Mouse (Mus musculus) kidney, adult 2 months (tissue): ENCODE data around the gene Ppp2r5c. TPM values are rescaled to one million over a fixed set of nuclear protein-coding genes. Genes with fewer than 3 reads are reported as not detected.

Experiments
- DNase-seq: peaks from one replicate; pipeline ENCODE4 v3.0.0; 2021
- H3K27ac ChIP-seq: fragments of 200-500 bp; 2 replicates; pipeline ENCODE4 v1.5.1; 2012; ENCODE audit warnings: low read depth, low read length, control low read depth, inconsistent platforms; ENCODE audit not compliant: insufficient read depth
- H3K27me3 ChIP-seq: fragments of 200-500 bp; replicated peaks from 2 replicates; pipeline ENCODE4 v1.6.1; 2012; ENCODE audit warnings: mild to moderate bottlenecking, moderate library complexity, low read length, inconsistent platforms; ENCODE audit not compliant: control insufficient read depth, insufficient read depth
- H3K36me3 ChIP-seq: fragments of 200-500 bp; 2 replicates; pipeline ENCODE4 v1.6.1; 2012; ENCODE audit warnings: mild to moderate bottlenecking, moderate library complexity, low read length, inconsistent platforms; ENCODE audit not compliant: control insufficient read depth, insufficient read depth
- H3K4me1 ChIP-seq: fragments of 200-500 bp; 2 replicates; pipeline ENCODE4 v1.6.1; 2011; ENCODE audit warnings: low read length; ENCODE audit not compliant: control insufficient read depth, insufficient read depth
- H3K4me3 ChIP-seq: fragments of 200-500 bp; 2 replicates; pipeline ENCODE4 v1.5.1; 2011; ENCODE audit warnings: mild to moderate bottlenecking, low read depth, low read length, control low read depth; ENCODE audit not compliant: insufficient read depth
- CTCF ChIP-seq: fragments of 200-500 bp; conservative IDR thresholded peaks from 2 replicates; pipeline ENCODE4 v1.5.1; 2011; ENCODE audit warnings: low read depth, mild to moderate bottlenecking, control low read depth, low read length, moderate library complexity, mixed read lengths; ENCODE audit not compliant: insufficient read depth, insufficient read length
- POLR2A ChIP-seq: fragments of 200-500 bp; IDR thresholded peaks from one replicate; pipeline ENCODE4 v1.6.1; 2011; ENCODE audit warnings: low read depth, low read length, control low read depth
- WGBS: fragments of 180-500 bp; shearing (Covaris S2); methylation state at CpG from one replicate; pipeline ENCODE4 v1.1.7; 2018; 5-methylcytosine and 5-hydroxymethylcytosine counted together
- polyA plus RNA-seq: library from polyadenylated mRNA; depleted of rRNA; stranded (reverse); fragments of >200 nt; gene quantifications from 2 replicates; pipeline ENCODE4 v1.2.3, GENCODE M21; 2012

The Ppp2r5c gene
- polyA plus RNA-seq, 1 experiment: 41.3 TPM

DNA sequence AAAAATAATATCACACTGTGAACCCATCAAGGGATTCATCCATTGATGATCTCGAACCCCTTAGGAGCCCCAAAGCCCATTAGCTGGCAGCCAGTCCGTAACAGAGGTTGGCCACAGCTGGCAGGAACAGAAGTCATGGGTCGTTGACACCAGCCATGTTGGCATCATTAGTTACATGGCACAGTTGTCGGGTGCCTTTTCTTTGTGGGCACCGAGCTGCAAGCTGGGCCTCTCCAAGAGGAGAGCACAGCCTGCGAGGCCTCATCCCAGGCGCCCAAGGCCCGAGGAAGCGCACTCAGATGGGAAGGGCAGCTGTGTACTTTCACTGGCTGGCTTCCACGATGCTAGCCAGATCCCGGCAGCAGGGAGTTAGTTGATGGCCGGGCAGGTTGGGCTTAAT lies 64.3 kb downstream of the Ppp2r5c start:
- peaks cover 8% of the 10 kb centered on the region for H3K4me1 ChIP-seq
- no peak overlapping the region for H3K27ac ChIP-seq
- no peak for TF ChIP-seq CTCF
- no peak for TF ChIP-seq POLR2A
- DNase-seq: no peak
- no peak overlapping the region for H3K4me3 ChIP-seq
- no peaks in the 10 kb centered on the region for H3K36me3 ChIP-seq
- H3K27me3 ChIP-seq: no peaks in the 10 kb centered on the region
- WGBS: 65% methylated on average over 12 of the region's 12 CpGs

DNA sequence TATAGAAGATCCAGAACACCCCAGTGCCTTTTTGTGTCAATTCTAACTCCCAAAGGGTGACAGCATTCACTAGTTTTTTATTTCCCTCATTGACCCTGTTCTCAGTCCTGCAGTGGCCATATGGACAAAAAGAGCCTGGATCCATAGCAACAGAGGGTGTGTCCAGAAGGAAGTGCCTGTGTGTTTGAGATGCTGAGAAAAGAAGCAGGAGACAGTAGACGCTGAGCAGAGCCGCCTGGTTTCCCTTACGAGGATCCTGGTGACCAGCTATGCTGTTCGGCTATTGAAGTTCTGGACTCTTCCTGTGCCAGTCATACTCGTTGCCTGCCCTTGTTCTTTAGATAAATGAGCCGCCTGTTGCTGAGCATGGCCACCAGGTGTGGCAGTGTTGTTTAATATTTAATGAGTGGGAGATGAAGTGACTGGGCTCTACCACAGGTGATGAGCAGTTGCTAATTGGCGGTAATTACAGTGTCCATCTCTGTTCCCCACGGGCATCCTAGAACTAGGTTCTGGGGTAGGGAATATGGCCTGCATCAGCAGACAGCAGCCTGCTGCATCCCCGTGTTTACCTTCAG lies 65.0 kb downstream of the Ppp2r5c start:
- H3K4me3 ChIP-seq: no peak overlapping the region
- no peaks in the 10 kb centered on the region for H3K36me3 ChIP-seq
- H3K27ac ChIP-seq: no peak overlapping the region
- no peak for DNase-seq
- no peaks in the 10 kb centered on the region for H3K27me3 ChIP-seq
- WGBS: 65% methylated on average over 9 of the region's 9 CpGs
- TF ChIP-seq CTCF: no peak; the same call in 1 of the 2 replicates
- TF ChIP-seq POLR2A: no peak
- peaks cover 8% of the 10 kb centered on the region for H3K4me1 ChIP-seq

DNA sequence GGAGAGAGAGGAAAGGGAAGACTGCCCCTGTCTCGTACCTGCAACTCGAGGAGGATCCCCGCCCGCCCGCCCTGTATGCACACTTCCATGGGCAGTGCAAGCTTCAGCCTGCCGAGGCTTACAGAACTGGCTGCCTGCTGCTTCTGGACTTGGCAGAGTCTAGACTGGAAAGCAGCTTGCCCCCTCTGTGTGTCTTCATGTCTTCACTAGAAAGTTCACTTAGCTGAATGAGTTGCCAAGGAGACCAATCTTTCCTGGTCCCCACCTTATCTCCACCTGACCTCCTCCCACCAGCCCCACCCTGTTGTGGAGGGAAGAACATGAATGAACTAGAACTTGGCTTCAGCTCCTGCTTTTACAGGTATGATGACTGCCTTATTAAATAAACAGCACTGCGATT lies 66.0 kb downstream of the Ppp2r5c start:
- peaks cover 8% of the 10 kb centered on the region for H3K4me1 ChIP-seq
- TF ChIP-seq POLR2A: no peak
- TF ChIP-seq CTCF: no peak
- H3K27me3 ChIP-seq: no peaks in the 10 kb centered on the region
- H3K36me3 ChIP-seq: no peaks in the 10 kb centered on the region
- no peak for DNase-seq
- H3K27ac ChIP-seq: no peak overlapping the region
- H3K4me3 ChIP-seq: no peak overlapping the region
- 70% methylated on average over 7 of the region's 7 CpGs for WGBS

GRCm38 (mm10) chr12:110515676-110516075 lies 68.8 kb downstream of the Ppp2r5c start:
- 74% methylated on average over 8 of the region's 8 CpGs for WGBS
- DNase-seq: no peak

GRCm38 (mm10) chr12:110520236-110520987 lies 73.5 kb downstream of the Ppp2r5c start:
- no peak overlapping the region for H3K4me3 ChIP-seq
- DNase-seq: no peak
- no peak overlapping the region for H3K27ac ChIP-seq
- TF ChIP-seq POLR2A (no peak), CTCF (no peak)
- no peaks in the 10 kb centered on the region for H3K4me1 ChIP-seq
- H3K27me3 ChIP-seq: no peaks in the 10 kb centered on the region
- no peaks in the 10 kb centered on the region for H3K36me3 ChIP-seq
- 73% methylated on average over 15 of the region's 15 CpGs for WGBS

More at GRCm38 (mm10) chr12:110515676-110516075, 68.8 kb downstream of the Ppp2r5c start:
- no peaks in the 10 kb centered on the region for H3K27me3 ChIP-seq
- no peak overlapping the region for H3K4me3 ChIP-seq
- TF ChIP-seq CTCF: no peak
- TF ChIP-seq POLR2A: no peak
- H3K4me1 ChIP-seq: peaks cover 3% of the 10 kb centered on the region
- H3K36me3 ChIP-seq: no peaks in the 10 kb centered on the region
- no peak overlapping the region for H3K27ac ChIP-seq

GRCm38 (mm10) chr12:110523526-110523925 lies 76.6 kb downstream of the Ppp2r5c start:
- no peak for TF ChIP-seq POLR2A
- no peak for TF ChIP-seq CTCF
- H3K27ac ChIP-seq: no peak overlapping the region
- no peaks in the 10 kb centered on the region for H3K27me3 ChIP-seq
- no peaks in the 10 kb centered on the region; the same call in 1 of the 2 replicates for H3K4me1 ChIP-seq
- DNase-seq: no peak
- no peak overlapping the region for H3K4me3 ChIP-seq
- 89% methylated on average over 5 of the region's 5 CpGs for WGBS
- no peaks in the 10 kb centered on the region for H3K36me3 ChIP-seq

DNA sequence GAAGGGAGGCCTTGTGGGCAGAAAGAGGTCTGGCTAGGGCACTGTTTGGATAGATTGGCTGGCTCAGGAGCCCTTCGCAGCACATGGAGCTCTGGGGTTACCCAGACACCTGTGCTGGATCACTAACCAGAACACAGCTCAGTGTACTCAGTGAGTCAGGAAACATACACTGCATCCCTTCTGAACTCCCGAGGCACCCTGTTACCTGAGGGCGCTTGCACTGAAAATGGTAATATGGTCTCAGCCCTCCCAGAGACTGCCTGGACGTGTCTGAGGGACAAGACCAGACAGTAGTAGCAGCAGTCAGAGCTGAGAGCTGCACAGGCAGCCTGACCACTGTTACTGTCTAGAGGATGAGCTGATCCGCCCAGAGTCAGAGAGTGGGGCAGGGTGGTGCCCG lies 85.8 kb downstream of the Ppp2r5c start:
- Histone ChIP-seq H3K27me3 (no peaks in the 10 kb centered on the region), H3K36me3 (no peaks in the 10 kb centered on the region), H3K27ac (no peak overlapping the region), H3K4me3 (no peak overlapping the region), H3K4me1 (peaks cover 10% of the 10 kb centered on the region; the same call in 1 of the 2 replicates)
- no peak for DNase-seq
- no peak for TF ChIP-seq POLR2A
- no peak for TF ChIP-seq CTCF
- WGBS: 74% methylated on average over 6 of the region's 6 CpGs
